Mouse (Mus musculus) thymus, adult 2 months (tissue): ENCODE results near the gene Prdm5.

ENCODE experiments used
- CTCF ChIP-seq: fragments of 200-500 bp; IDR thresholded peaks from 2 replicates; pipeline ENCODE4 v1.5.1; 2012; ENCODE audit warnings: mild to moderate bottlenecking, control low read depth, low read length, moderate library complexity, borderline replicate concordance; ENCODE audit not compliant: control insufficient read depth, poor library complexity, insufficient read depth; ENCODE audit errors: extremely low read depth
- POLR2A ChIP-seq: fragments of 200-500 bp; IDR thresholded peaks from 2 replicates; pipeline ENCODE4 v1.6.1; 2012; ENCODE audit warnings: mild to moderate bottlenecking, low read length, control low read depth, moderate library complexity; ENCODE audit not compliant: control insufficient read depth, poor library complexity, insufficient read depth; ENCODE audit errors: extremely low read depth

DNA sequence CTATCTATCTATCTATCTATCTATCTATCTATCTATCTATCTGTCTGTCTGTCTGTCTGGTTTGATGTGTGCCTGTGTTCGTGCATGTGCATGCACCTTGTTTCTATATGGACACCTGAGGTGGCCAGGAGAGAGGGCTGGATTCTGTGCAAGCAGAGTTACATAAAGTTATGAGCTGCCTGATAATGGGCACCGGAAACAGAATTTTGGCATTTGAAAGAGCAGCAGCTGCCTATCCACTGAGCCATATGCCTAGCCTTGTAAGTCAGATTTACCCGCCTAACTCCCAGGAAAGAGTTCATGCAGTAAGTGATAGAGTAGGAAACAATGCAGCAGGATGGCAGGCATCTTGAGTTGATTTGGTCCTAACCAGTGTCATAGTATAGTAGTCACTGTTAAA, 71.4 kb downstream of the Prdm5 start:
- TF ChIP-seq POLR2A (no peak), CTCF (no peak)
